Mouse (Mus musculus) cerebellum, adult 2 months (tissue): ENCODE data around the gene Bst1.

Source experiments
- CTCF ChIP-seq: fragments of 200-500 bp; IDR thresholded peaks from 2 replicates; pipeline ENCODE4 v1.5.1; 2011; ENCODE audit warnings: low read depth, mild to moderate bottlenecking, control low read depth, low read length, moderate library complexity, borderline replicate concordance; ENCODE audit not compliant: insufficient read depth
- POLR2A ChIP-seq: fragments of 200-500 bp; IDR thresholded peaks from 2 replicates; pipeline ENCODE4 v1.6.1; 2011; ENCODE audit warnings: low read length, control low read depth, borderline replicate concordance; ENCODE audit not compliant: insufficient read depth

DNA sequence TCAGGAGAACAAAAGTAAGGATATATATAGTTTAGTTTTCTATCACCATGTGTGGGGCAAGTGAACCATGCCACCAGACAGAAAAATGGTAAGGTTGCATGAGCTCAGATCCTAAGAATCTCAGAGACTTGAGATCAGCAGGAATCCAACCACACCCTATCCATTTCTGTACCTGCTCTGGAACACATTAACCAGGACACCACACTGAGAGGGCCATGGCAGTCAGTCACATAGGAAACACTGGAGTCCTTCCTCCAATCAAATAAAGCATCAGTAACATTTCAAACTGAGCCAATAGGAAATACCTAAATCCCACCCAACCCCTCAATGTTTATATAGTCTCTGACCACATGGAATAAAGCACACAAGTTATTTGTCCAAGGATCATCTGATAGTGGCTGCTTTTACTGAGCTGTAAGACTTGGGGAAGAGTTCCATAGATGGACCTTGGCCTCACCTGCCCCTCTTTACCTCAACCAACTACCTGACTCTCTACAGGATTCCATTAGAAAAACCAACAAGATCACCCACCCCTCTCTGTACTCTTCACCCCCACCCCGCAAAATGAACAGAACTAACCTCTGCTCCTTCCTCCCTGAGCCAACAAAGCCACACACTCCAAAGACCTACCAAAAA is 8.1 kb upstream of the Bst1 start:
- TF ChIP-seq POLR2A, result no peak
- no peak for TF ChIP-seq CTCF
